Mouse (Mus musculus) neural tube, embryonic 11.5 days (tissue): ENCODE results near the gene Ptov1. TPM values are rescaled to one million over a fixed set of nuclear protein-coding genes. Genes with fewer than 3 reads are reported as not detected.

Source experiments
- ATAC-seq: fragments of 200-750 bp; cut with Nextera tagmentation; 2 replicates; pipeline ENCODE4 v1.8.0; 2017; ENCODE audit warnings: moderate number of reproducible peaks, mild to moderate bottlenecking, moderate TSS enrichment, moderate library complexity; ENCODE audit not compliant: insufficient read depth, low FRiP score, low TSS enrichment
- DNase-seq: peaks from one replicate; pipeline ENCODE4 v3.0.0-alpha.2; 2015; ENCODE audit warnings: low spot score
- H3K27ac ChIP-seq: fragments of 300-500 bp; sonication (generic); 2 replicates; pipeline ENCODE4 v1.5.1; 2014; ENCODE audit warnings: low read depth, mild to moderate bottlenecking, low read length
- H3K27me3 ChIP-seq: fragments of 300-500 bp; sonication (generic); 2 replicates; pipeline ENCODE4 v1.6.1; 2014; ENCODE audit warnings: mild to moderate bottlenecking, low read length, mixed read lengths; ENCODE audit not compliant: control insufficient read depth, insufficient read depth
- H3K36me3 ChIP-seq: fragments of 300-500 bp; sonication (generic); 2 replicates; pipeline ENCODE4 v1.6.1; 2014; ENCODE audit warnings: mild to moderate bottlenecking, low read length, moderate library complexity, mixed read lengths; ENCODE audit not compliant: control insufficient read depth, insufficient read depth
- H3K4me1 ChIP-seq: fragments of 300-500 bp; sonication (generic); 2 replicates; pipeline ENCODE4 v1.6.1; 2014; ENCODE audit warnings: low read length, mixed read lengths; ENCODE audit not compliant: control insufficient read depth, insufficient read depth
- H3K4me2 ChIP-seq: fragments of 300-500 bp; sonication (generic); 2 replicates; pipeline ENCODE4 v1.6.1; 2014; ENCODE audit warnings: low read depth, mild to moderate bottlenecking, moderate library complexity
- H3K4me3 ChIP-seq: fragments of 300-500 bp; sonication (generic); 2 replicates; pipeline ENCODE4 v1.5.1; 2014; ENCODE audit warnings: low read depth, low read length
- H3K9ac ChIP-seq: fragments of 300-500 bp; sonication (generic); 2 replicates; pipeline ENCODE4 v1.6.1; 2014; ENCODE audit warnings: mild to moderate bottlenecking, low read length
- H3K9me3 ChIP-seq: fragments of 300-500 bp; sonication (generic); 2 replicates; pipeline ENCODE4 v1.6.1; 2016; ENCODE audit warnings: low read length; ENCODE audit not compliant: control insufficient read depth
- WGBS: fragments of 180-500 bp; shearing (Covaris S2); extraction: QIAGEN DNeasy Blood & Tissue Kit; methylation state at CpG from one replicate; pipeline ENCODE4 v1.1.7; 2014; 5-methylcytosine and 5-hydroxymethylcytosine counted together
- polyA plus RNA-seq: library from polyadenylated mRNA; unstranded; fragments of >200 nt; fragmentation: Nextera tagmentation; extraction: Ambion mirVana; gene quantifications from 2 replicates; pipeline ENCODE4 v1.2.1, GENCODE M21; 2014

Ptov1 gene
- polyA plus RNA-seq, 1 experiment from 2014 or later: 419 TPM

DNA sequence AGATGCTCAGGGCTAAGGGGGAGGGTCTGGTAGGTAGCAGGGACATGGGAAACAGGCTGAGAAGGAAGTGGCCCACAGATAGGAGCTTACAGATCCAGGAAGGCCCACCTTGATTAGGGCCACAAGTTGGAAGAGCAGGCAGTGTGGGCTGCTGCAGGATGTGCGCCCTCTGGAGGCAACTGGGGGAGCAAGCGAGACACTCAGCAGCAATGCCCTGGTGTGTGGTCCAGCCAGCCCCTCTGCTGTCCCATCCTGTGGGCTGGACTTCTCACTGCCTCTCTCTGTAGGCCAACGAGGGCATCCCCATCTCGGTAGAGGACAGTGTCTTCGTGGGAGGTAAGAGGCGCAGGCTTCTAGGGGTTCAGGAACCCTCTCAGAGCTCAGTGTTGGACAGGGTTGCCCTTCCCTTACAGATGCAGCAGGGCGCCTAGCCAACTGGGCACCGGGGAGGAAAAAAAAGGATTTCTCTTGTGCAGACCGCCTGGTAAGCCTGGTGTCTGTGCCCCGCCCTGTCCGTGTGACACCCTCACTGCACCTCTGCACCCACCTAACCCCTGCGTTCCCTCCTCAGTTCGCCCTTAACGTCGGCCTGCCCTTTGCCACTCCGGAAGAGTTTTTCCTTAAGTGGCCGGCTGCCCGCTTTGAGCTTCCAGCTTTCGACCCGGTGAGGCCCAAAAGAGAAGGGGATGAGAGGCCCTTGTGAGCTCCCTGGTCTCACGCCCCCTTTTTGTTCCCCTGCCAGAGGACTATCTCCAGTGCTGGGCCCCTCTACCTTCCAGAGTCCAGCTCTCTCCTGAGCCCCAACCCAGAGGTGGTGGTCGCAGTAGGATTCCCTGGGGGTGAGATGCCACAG is 8.8 kb downstream of the Ptov1 start:
- H3K36me3 ChIP-seq: peaks cover 26% of the 10 kb centered on the region
- ATAC-seq: no peak
- H3K4me3 ChIP-seq: no peak overlapping the region

DNA sequence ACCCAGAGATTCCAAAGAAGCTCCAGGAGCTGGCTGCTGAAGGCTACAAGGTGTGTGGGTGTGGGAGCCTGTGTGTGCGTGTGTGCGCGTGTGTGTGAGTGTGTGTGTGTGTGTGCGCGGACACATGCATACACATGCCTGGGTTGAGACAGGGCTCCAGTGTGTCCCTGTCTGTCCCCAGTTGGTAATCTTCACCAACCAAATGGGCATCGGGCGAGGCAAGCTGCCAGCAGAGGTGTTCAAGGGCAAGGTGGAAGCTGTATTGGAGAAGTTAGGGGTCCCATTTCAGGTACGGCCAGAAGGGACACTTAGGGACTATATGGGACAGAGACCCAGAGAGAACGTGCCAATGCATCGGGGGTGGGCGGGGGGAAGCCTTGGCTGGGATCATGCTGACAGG is 9.7 kb downstream of the Ptov1 start:
- Histone ChIP-seq H3K4me2 (no peak overlapping the region), H3K9me3 (no peaks in the 10 kb centered on the region), H3K27me3 (no peaks in the 10 kb centered on the region), H3K27ac (no peak overlapping the region), H3K4me3 (no peak overlapping the region), H3K9ac (no peak overlapping the region), H3K36me3 (peaks cover 24% of the 10 kb centered on the region), H3K4me1 (peaks cover 17% of the 10 kb centered on the region)
- 96% methylated on average over 11 of the region's 11 CpGs for WGBS
- ATAC-seq: no peak
- no peak for DNase-seq

More for the DNA sequence above, 8.8 kb downstream of the Ptov1 start:
- no peak overlapping the region for H3K4me2 ChIP-seq
- peaks cover 16% of the 10 kb centered on the region; the same call in 1 of the 2 replicates for H3K4me1 ChIP-seq
- 64% methylated on average over 22 of the region's 22 CpGs for WGBS
- no peaks in the 10 kb centered on the region for H3K27me3 ChIP-seq
- H3K27ac ChIP-seq: no peak overlapping the region
- H3K9me3 ChIP-seq: no peaks in the 10 kb centered on the region
- peak; percentile 80 for DNase-seq
- H3K9ac ChIP-seq: no peak overlapping the region

DNA sequence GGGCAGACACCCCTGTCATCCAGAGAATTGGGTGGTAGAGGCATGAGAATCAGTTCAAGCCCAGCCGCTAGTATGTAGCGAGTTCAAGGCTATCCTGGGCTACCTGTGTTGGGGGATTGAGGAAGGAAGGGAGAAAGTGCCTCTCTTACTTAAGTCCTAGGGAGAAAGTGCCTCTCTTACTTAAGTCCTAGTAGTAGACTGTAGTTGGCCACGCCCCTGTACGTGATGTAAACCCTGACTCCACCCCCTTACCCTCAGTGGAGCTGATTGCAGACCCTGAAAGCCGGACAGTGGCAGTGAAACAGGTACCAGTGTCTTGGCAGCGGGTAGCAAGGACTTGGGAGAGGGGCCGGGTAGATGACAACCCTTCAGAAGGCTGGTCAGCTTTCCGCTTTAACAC is 11.7 kb downstream of the Ptov1 start:
- Histone ChIP-seq H3K9ac (peak overlapping the region; percentile 76), H3K4me1 (peaks cover 28% of the 10 kb centered on the region), H3K27me3 (no peaks in the 10 kb centered on the region), H3K9me3 (no peaks in the 10 kb centered on the region), H3K36me3 (peaks cover 11% of the 10 kb centered on the region), H3K4me3 (peak overlapping the region; percentile 70), H3K27ac (no peak overlapping the region), H3K4me2 (peak overlapping the region; percentile 73)
- 27% methylated on average over 8 of the region's 8 CpGs for WGBS
- no peak for ATAC-seq
- no peak for DNase-seq

DNA sequence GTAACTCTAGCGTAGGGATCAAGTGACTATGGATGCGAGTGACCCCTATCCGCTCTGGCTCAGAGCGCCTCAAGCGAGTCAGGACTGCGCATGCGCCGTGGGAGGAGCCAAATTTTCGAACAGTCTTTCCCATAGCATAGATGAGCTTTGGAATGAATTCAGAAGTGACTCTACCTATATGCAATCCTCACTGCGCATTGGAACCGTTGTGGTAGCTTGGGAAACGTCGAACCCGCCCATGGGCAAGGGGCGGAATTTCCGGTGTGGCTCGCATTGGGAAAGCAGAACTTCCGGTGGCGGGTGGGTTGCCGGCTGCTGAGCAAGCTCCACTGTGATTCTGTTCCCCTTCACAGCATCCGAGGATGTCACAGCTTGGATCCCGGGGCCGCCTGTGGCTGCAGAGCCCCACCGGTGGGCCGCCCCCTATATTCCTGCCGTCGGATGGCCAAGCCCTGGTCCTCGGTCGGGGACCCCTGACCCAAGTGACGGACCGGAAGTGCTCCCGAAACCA is 12.5 kb downstream of the Ptov1 start, which contains the start of gene Pnkp:
TSS of gene Pnkp (plus strand) at position 98 of the 511 bp plus-strand sequence.
- H3K4me3 ChIP-seq: peak within 1 kb of the TSS; percentile 70
- peak; percentile 89 for DNase-seq
- H3K27ac ChIP-seq: peak within 1 kb of the TSS; percentile 84
- under 1% methylated on average over 32 of the region's 32 CpGs for WGBS
- peak within 1 kb of the TSS; percentile 73 for H3K4me2 ChIP-seq
- peak; percentile 32; the same call in 1 of the 2 replicates for ATAC-seq
- no peaks in the 10 kb centered on the region for H3K9me3 ChIP-seq
- no peaks in the 10 kb centered on the region for H3K27me3 ChIP-seq
- H3K4me1 ChIP-seq: peaks cover 29% of the 10 kb centered on the region
- H3K36me3 ChIP-seq: peaks cover 4% of the 10 kb centered on the region
- peak within 1 kb of the TSS; percentile 76 for H3K9ac ChIP-seq

DNA sequence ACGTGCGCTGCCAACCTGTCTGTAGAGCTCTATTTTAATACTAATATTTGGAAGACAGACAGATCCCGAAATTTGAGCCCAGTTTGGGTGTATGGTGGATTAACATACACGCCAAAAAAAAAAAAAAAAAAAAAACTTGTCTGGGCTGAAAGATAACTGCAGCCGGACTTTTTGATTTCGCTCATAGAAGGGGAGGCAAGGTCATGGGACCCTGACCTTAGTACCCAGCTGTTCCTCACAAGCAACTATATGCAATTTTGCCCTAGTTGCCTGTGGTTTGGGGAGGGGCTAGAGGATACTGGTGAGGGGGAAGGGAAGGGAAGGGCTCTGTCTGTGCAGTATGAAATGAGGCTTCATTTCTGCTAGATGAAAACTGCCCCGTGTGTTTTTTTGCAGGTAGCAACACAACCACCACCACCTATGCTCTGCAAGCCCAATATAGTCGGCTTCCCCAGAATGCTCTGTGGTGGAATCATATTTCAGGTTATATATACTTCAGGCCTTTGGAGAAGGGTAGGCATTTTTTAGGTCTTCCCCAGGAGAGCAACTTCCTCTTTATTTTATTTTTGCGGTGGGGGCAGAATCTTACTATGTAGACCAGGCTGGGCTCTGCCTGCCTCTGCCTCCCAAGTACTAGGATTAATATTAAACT is 13.2 kb downstream of the Ptov1 start:
- no peak overlapping the region; the same call in 1 of the 2 replicates for H3K9ac ChIP-seq

DNA sequence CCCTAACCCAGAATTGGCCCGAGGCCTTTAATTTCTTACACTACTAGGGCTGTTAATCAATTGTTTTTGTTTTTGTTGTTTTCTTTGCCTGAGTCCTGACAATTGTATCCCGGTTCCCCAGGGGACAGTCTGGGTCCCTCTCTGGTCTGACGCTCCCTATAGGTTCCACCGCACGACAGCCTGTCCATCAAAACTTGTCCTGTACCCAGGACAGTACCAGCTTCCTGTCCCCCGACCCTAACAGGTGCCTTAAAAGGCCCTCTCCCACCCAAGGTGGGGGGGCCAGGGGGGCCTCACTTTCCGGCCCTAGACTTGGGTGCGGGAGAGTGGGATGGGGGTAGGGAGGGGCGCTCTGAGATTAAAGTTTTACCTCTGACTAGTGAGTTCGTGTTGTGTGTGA is 14.6 kb downstream of the Ptov1 start:
- H3K27ac ChIP-seq: peak overlapping the region; percentile 92
- 49% methylated on average over 10 of the region's 10 CpGs for WGBS
- H3K9ac ChIP-seq: peak overlapping the region; percentile 69
- H3K9me3 ChIP-seq: no peaks in the 10 kb centered on the region
- ATAC-seq (no peak), DNase-seq (no peak)
- peaks cover 34% of the 10 kb centered on the region for H3K4me1 ChIP-seq
- H3K4me2 ChIP-seq: peak overlapping the region; percentile 91
- peak overlapping the region; percentile 44 for H3K4me3 ChIP-seq
- no peaks in the 10 kb centered on the region for H3K27me3 ChIP-seq
- no peaks in the 10 kb centered on the region for H3K36me3 ChIP-seq

More for the DNA sequence above, 13.2 kb downstream of the Ptov1 start:
- ATAC-seq (no peak), DNase-seq (no peak)
- no peaks in the 10 kb centered on the region; the same call in 1 of the 2 replicates for H3K36me3 ChIP-seq
- H3K4me2 ChIP-seq: peak overlapping the region; percentile 73
- peaks cover 29% of the 10 kb centered on the region for H3K4me1 ChIP-seq
- no peaks in the 10 kb centered on the region for H3K27me3 ChIP-seq
- H3K9me3 ChIP-seq: no peaks in the 10 kb centered on the region
- 74% methylated on average over 9 of the region's 9 CpGs for WGBS
- peak overlapping the region; percentile 84; the same call in 1 of the 2 replicates for H3K27ac ChIP-seq
- H3K4me3 ChIP-seq: peak overlapping the region; percentile 70

DNA sequence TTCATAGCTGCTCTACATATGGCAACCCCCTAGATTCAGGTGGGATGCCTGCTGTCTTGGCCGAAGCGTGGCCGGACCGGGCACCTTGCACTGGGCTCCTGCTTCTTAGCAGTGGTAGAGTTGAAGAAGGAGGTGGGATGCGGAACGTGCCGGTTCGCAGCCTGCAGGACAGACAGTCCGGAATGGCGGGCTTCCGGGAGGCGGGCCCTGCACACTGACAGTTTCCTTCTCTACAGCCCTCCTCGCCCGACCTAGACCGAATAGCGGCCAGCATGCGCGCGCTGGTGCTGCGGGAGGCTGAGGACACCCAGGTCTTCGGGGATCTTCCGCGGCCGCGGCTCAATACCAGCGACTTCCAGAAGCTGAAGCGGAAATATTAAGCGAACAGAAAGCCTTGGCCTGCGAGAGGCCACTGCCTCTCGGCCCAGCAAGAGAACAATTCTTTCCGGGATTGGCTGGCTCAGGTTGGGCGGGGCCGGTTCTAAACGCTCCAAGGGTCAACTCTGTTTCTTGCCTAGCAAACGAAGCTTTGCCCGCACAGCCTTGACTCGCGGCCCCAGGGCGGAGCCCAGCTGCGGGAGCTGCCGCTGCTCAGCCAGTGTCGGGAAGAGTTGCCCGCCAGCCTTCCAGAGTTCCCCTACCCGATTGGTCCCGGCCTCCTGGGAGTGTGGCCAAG is 15.1 kb downstream of the Ptov1 start:
- Histone ChIP-seq H3K27ac (peak overlapping the region; percentile 92), H3K36me3 (no peaks in the 10 kb centered on the region), H3K9ac (peak overlapping the region; percentile 69), H3K27me3 (no peaks in the 10 kb centered on the region), H3K4me1 (peaks cover 34% of the 10 kb centered on the region), H3K4me3 (peak overlapping the region; percentile 44), H3K4me2 (peak overlapping the region; percentile 91), H3K9me3 (no peaks in the 10 kb centered on the region)
- WGBS: 1% methylated on average over 45 of the region's 45 CpGs
- ATAC-seq (peak; percentile 17; the same call in 1 of the 2 replicates), DNase-seq (peak; percentile 78)

DNA sequence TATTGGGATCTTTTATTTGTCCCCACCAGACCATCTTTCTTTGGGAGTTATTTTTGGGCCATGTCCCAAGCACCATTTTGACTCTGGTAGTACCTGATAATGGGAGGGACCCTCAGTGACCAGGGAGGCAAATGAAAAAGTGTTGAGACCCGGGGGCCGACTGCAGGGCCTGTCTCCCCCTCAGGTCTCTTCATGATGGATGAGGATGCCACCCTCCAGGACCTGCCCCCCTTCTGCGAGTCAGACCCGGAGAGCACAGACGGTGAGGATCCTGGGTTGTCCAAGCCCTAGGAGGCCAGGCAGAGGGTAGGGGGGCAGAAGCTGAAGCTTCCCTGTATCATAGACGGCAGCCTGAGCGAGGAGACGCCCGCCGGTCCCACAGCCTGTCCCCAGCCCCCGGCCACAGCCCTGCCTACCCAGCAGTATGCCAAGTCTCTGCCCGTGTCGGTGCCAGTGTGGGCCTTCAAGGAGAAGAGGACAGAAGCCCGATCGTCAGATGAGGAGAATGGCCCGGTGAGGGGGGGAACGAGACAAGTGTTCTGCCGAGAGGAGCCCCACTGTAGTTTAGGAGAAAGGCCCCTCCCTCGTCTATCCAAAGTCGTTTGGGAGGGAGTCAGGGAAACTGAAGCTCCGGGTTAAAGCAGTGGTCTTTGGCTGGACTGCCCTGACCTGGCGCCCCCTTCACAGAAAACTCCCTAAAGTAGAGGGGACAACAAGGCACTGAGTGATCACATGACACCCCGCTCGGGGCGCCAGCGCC is 15.8 kb downstream of the Ptov1 start:
- ATAC-seq (no peak), DNase-seq (no peak)
- no peaks in the 10 kb centered on the region for H3K9me3 ChIP-seq
- H3K9ac ChIP-seq: peak overlapping the region; percentile 69
- peak overlapping the region; percentile 92 for H3K27ac ChIP-seq
- WGBS: 29% methylated on average over 26 of the region's 26 CpGs
- no peaks in the 10 kb centered on the region for H3K36me3 ChIP-seq
- no peaks in the 10 kb centered on the region for H3K27me3 ChIP-seq
- H3K4me2 ChIP-seq: peak overlapping the region; percentile 91
- peaks cover 34% of the 10 kb centered on the region for H3K4me1 ChIP-seq
- H3K4me3 ChIP-seq: peak overlapping the region; percentile 44
